Mouse (Mus musculus) MEL (cell line): Measurements from ENCODE around the gene Gm20696. TPM values are rescaled to one million over a fixed set of nuclear protein-coding genes. Genes with fewer than 3 reads are reported as not detected.

ENCODE experiments used
- DNase-seq: peaks from one replicate; pipeline ENCODE4 v3.0.0; 2011; ENCODE audit warnings: low read depth, low spot score
- H3K27ac ChIP-seq: 2 replicates; pipeline ENCODE4 v1.5.1; 2012; ENCODE audit warnings: low read depth, mild to moderate bottlenecking, control low read depth, low read length, moderate library complexity; ENCODE audit not compliant: control insufficient read depth
- H3K27me3 ChIP-seq, 2 experiments: fragments of 150-350 bp in 1 of 2; sonication (generic) in 1 of 2; 2 replicates each; pipeline ENCODE4 v1.6.1; 2012; ENCODE audit warnings: low read length in 2 of 2, mild to moderate bottlenecking in 2 of 2, improper control_type of control experiment in 1 of 2, moderate library complexity in 1 of 2; ENCODE audit not compliant: insufficient read depth in 2 of 2, control insufficient read depth in 1 of 2
- H3K36me3 ChIP-seq, 2 experiments: 2 replicates each; pipeline ENCODE4 v1.6.1; 2012 to 2014; ENCODE audit warnings: low read length in 2 of 2, improper control_type of control experiment in 1 of 2, inconsistent platforms in 1 of 2, mild to moderate bottlenecking in 1 of 2; ENCODE audit not compliant: insufficient read depth in 2 of 2, control insufficient read depth in 1 of 2
- H3K4me1 ChIP-seq, 2 experiments: fragments of 150-350 bp in 1 of 2; sonication (generic) in 1 of 2; 2 replicates each; pipeline ENCODE4 v1.6.1; 2012; ENCODE audit warnings: low read length in 2 of 2, improper control_type of control experiment in 1 of 2, mild to moderate bottlenecking in 1 of 2; ENCODE audit not compliant: insufficient read depth in 2 of 2, control insufficient read depth in 1 of 2
- H3K4me3 ChIP-seq, 2 experiments: fragments of 150-350 bp in 1 of 2; sonication (generic) in 1 of 2; 2 replicates each; pipeline ENCODE4 v1.5.1; 2012; ENCODE audit warnings: low read depth in 2 of 2, low read length in 2 of 2, mild to moderate bottlenecking in 2 of 2, moderate library complexity in 2 of 2, control low read depth in 1 of 2, improper control_type of control experiment in 1 of 2; ENCODE audit not compliant: control insufficient read depth in 1 of 2, insufficient read depth in 1 of 2
- H3K79me2 ChIP-seq: 2 replicates; pipeline ENCODE4 v1.6.1; 2012; ENCODE audit warnings: mild to moderate bottlenecking, low read length, moderate library complexity; ENCODE audit not compliant: control insufficient read depth, poor library complexity, insufficient read depth
- H3K9ac ChIP-seq: 2 replicates; pipeline ENCODE4 v1.6.1; 2012; ENCODE audit warnings: low read depth, mild to moderate bottlenecking, control low read depth, low read length, moderate library complexity; ENCODE audit not compliant: control insufficient read depth, poor library complexity, severe bottlenecking
- H3K9me3 ChIP-seq: fragments of 150-350 bp; sonication (generic); replicated peaks from 2 replicates; pipeline ENCODE4 v1.6.1; 2012; ENCODE audit warnings: mild to moderate bottlenecking, low read length, improper control_type of control experiment, moderate library complexity; ENCODE audit not compliant: insufficient read depth
- BHLHE40 ChIP-seq: IDR thresholded peaks from 2 replicates; pipeline ENCODE4 v1.6.1; 2012; ENCODE audit warnings: low read depth, mild to moderate bottlenecking, inconsistent platforms, low read length, improper control_type of control experiment, borderline replicate concordance
- CHD1 ChIP-seq: IDR thresholded peaks from 2 replicates; pipeline ENCODE4 v1.6.1; 2012; ENCODE audit warnings: low read depth, mild to moderate bottlenecking, inconsistent platforms, low read length, improper control_type of control experiment
- ELF1 ChIP-seq: IDR thresholded peaks from 2 replicates; pipeline ENCODE4 v1.6.1; 2014; ENCODE audit warnings: low read depth, mild to moderate bottlenecking, inconsistent platforms, low read length, improper control_type of control experiment, moderate library complexity
- EP300 ChIP-seq, 2 experiments: IDR thresholded peaks; 2 replicates each; pipeline ENCODE4 v1.6.1; 2011; ENCODE audit warnings: improper control_type of control experiment in 2 of 2, low read length in 2 of 2, low read depth in 1 of 2, mild to moderate bottlenecking in 1 of 2
- MAX ChIP-seq: IDR thresholded peaks from 2 replicates; pipeline ENCODE4 v1.6.1; 2011; ENCODE audit warnings: low read length, improper control_type of control experiment
- MAZ ChIP-seq: IDR thresholded peaks from 2 replicates; pipeline ENCODE4 v1.6.1; 2012; ENCODE audit warnings: low read depth, mild to moderate bottlenecking, inconsistent platforms, low read length, improper control_type of control experiment
- MYB ChIP-seq: IDR thresholded peaks from 2 replicates; pipeline ENCODE4 v1.6.1; 2011; ENCODE audit warnings: mild to moderate bottlenecking, low read depth, low read length, improper control_type of control experiment
- NRF1 ChIP-seq: IDR thresholded peaks from 2 replicates; pipeline ENCODE4 v1.6.1; 2014; ENCODE audit warnings: low read depth, mild to moderate bottlenecking, inconsistent platforms, low read length, improper control_type of control experiment, moderate library complexity; ENCODE audit not compliant: poor library complexity, insufficient read depth, severe bottlenecking
- POLR2AphosphoS2 ChIP-seq: IDR thresholded peaks from 2 replicates; pipeline ENCODE4 v1.6.1; 2011; ENCODE audit warnings: low read length, improper control_type of control experiment
- RCOR1 ChIP-seq: IDR thresholded peaks from 2 replicates; pipeline ENCODE4 v1.6.1; 2012; ENCODE audit warnings: low read depth, mild to moderate bottlenecking, inconsistent platforms, low read length, improper control_type of control experiment
- SIN3A ChIP-seq: IDR thresholded peaks from 2 replicates; pipeline ENCODE4 v1.6.1; 2012; ENCODE audit warnings: low read length, improper control_type of control experiment, inconsistent platforms
- TBP ChIP-seq: IDR thresholded peaks from 2 replicates; pipeline ENCODE4 v1.8.0; 2011; ENCODE audit warnings: low read depth, low read length, improper control_type of control experiment
- TCF12 ChIP-seq: IDR thresholded peaks from 2 replicates; pipeline ENCODE4 v1.6.1; 2014; ENCODE audit warnings: low read depth, mild to moderate bottlenecking, inconsistent platforms, low read length, improper control_type of control experiment, moderate library complexity
- UBTF ChIP-seq: IDR thresholded peaks from 2 replicates; pipeline ENCODE4 v1.6.1; 2012; ENCODE audit warnings: low read depth, mild to moderate bottlenecking, inconsistent platforms, low read length, improper control_type of control experiment, moderate library complexity, borderline replicate concordance; ENCODE audit not compliant: insufficient read depth
- ZC3H11A ChIP-seq: IDR thresholded peaks from 2 replicates; pipeline ENCODE4 v1.6.1; 2012; ENCODE audit warnings: low read depth, mild to moderate bottlenecking, inconsistent platforms, low read length, improper control_type of control experiment
- ZKSCAN1 ChIP-seq: IDR thresholded peaks from 2 replicates; pipeline ENCODE4 v1.6.1; 2012; ENCODE audit warnings: low read depth, mild to moderate bottlenecking, inconsistent platforms, low read length, improper control_type of control experiment, moderate library complexity
- ZMIZ1 ChIP-seq: IDR thresholded peaks from 2 replicates; pipeline ENCODE4 v1.6.1; 2012; ENCODE audit warnings: low read depth, mild to moderate bottlenecking, inconsistent platforms, low read length, improper control_type of control experiment, moderate library complexity
- ZNF384 ChIP-seq: IDR thresholded peaks from 2 replicates; pipeline ENCODE4 v1.6.1; 2012; ENCODE audit warnings: low read depth, mild to moderate bottlenecking, inconsistent platforms, low read length, improper control_type of control experiment
- polyA plus RNA-seq, 2 experiments: library from polyadenylated mRNA; stranded (reverse) in 1 of 2; unstranded in 1 of 2; fragments of >175 nt in 1 of 2; fragments of >200 nt in 1 of 2; gene quantifications; 2 replicates each; pipeline versions ENCODE4 v1.2.1 to v1.2.4; 2012; ENCODE audit warnings: low replicate concordance in 2 of 2, low read depth in 1 of 2; ENCODE audit not compliant: insufficient read length in 2 of 2, insufficient read depth in 1 of 2, missing spikeins in 1 of 2
- total RNA-seq: library from RNA; depleted of rRNA; stranded (reverse); fragments of 300-350 nt; gene quantifications from 2 replicates; pipeline ENCODE4 v1.2.3, GENCODE M21; 2012

Gene Gm20696
- total and polyA plus RNA-seq, 3 experiments: 0.07 to 0.39 TPM; not detected in 1

GRCm38 (mm10) chr6:99538194-99538941 is 128.2 kb downstream of the Gm20696 start:
- no peak overlapping the region for H3K9ac ChIP-seq
- no peak overlapping the region for H3K27ac ChIP-seq
- peaks cover 0 to 5% of the 10 kb centered on the region in 2 experiments; a peak in 1 of 4 replicates for H3K27me3 ChIP-seq
- H3K4me3 ChIP-seq: no peak overlapping the region
- no peaks in the 10 kb centered on the region for H3K36me3 ChIP-seq
- TF ChIP-seq NRF1: no peak
- TF ChIP-seq SIN3A: no peak
- TF ChIP-seq UBTF: no peak
- no peak for TF ChIP-seq ZMIZ1
- no peak for TF ChIP-seq CHD1
- TF ChIP-seq ZKSCAN1: no peak
- no peak for TF ChIP-seq RCOR1
- no peak for TF ChIP-seq ZC3H11A
- no peak for TF ChIP-seq MAX
- TF ChIP-seq ZNF384: no peak
- TF ChIP-seq EP300 (IDR thresholded peaks at IDR 0.05; ENCODE audit: low read depth in 1 of 2, low read length in 2 of 2): no peak
- no peak for TF ChIP-seq TBP
- no peak for TF ChIP-seq MAZ
- no peak for TF ChIP-seq ELF1
- no peak for TF ChIP-seq POLR2AphosphoS2
- H3K9me3 ChIP-seq: no peaks in the 10 kb centered on the region
- DNase-seq: no peak
- H3K4me1 ChIP-seq: no peaks in the 10 kb centered on the region
- H3K79me2 ChIP-seq: no peaks in the 10 kb centered on the region

GRCm38 (mm10) chr6:99534211-99534745 is 132.3 kb downstream of the Gm20696 start:
- Histone ChIP-seq H3K27me3 (peaks cover 0 to 5% of the 10 kb centered on the region in 2 experiments; a peak in 1 of 4 replicates), H3K36me3 (no peaks in the 10 kb centered on the region), H3K9me3 (no peaks in the 10 kb centered on the region), H3K79me2 (no peaks in the 10 kb centered on the region), H3K4me3 (no peak overlapping the region), H3K27ac (no peak overlapping the region), H3K9ac (no peak overlapping the region), H3K4me1 (no peaks in the 10 kb centered on the region)
- TF ChIP-seq NRF1 (no peak), TCF12 (no peak), MYB (no peak), BHLHE40 (no peak)
- no peak for DNase-seq
